Mouse (Mus musculus) forebrain, embryonic 16.5 days (tissue): ENCODE measurements around the gene Dzip1. TPM values are rescaled to one million over a fixed set of nuclear protein-coding genes. Genes with fewer than 3 reads are reported as not detected.

ENCODE experiments used
- ATAC-seq: fragments of 200-750 bp; cut with Nextera tagmentation; 2 replicates; pipeline ENCODE4 v1.8.0; 2017; ENCODE audit warnings: mild to moderate bottlenecking, moderate library complexity
- H3K27ac ChIP-seq: fragments of 300-500 bp; sonication (generic); 2 replicates; pipeline ENCODE4 v1.5.1; 2014; ENCODE audit warnings: low read length, control low read depth
- H3K27me3 ChIP-seq: fragments of 300-500 bp; sonication (generic); replicated peaks from 2 replicates; pipeline ENCODE4 v1.6.1; 2014; ENCODE audit warnings: low read length; ENCODE audit not compliant: control insufficient read depth, insufficient read depth
- H3K36me3 ChIP-seq: fragments of 300-500 bp; sonication (generic); 2 replicates; pipeline ENCODE4 v1.6.1; 2014; ENCODE audit not compliant: control insufficient read depth, insufficient read depth
- H3K4me1 ChIP-seq: fragments of 300-500 bp; sonication (generic); replicated peaks from 2 replicates; pipeline ENCODE4 v1.6.1; 2014; ENCODE audit warnings: low read length; ENCODE audit not compliant: control insufficient read depth, insufficient read depth
- H3K4me2 ChIP-seq: fragments of 300-500 bp; sonication (generic); 2 replicates; pipeline ENCODE4 v1.6.1; 2014; ENCODE audit warnings: mild to moderate bottlenecking, low read length, control low read depth
- H3K4me3 ChIP-seq: fragments of 300-500 bp; sonication (generic); replicated peaks from 2 replicates; pipeline ENCODE4 v1.5.1; 2014; ENCODE audit warnings: mild to moderate bottlenecking, low read length, control low read depth
- H3K9ac ChIP-seq: fragments of 300-500 bp; sonication (generic); replicated peaks from 2 replicates; pipeline ENCODE4 v1.6.1; 2014; ENCODE audit warnings: low read depth, low read length, control low read depth
- H3K9me3 ChIP-seq: fragments of 300-500 bp; sonication (generic); 2 replicates; pipeline ENCODE4 v1.6.1; 2016; ENCODE audit warnings: low read length; ENCODE audit not compliant: control insufficient read depth
- WGBS: fragments of 180-500 bp; shearing (Covaris S2); extraction: QIAGEN DNeasy Blood & Tissue Kit; methylation state at CpG from one replicate; pipeline ENCODE4 v1.1.7; 2014; 5-methylcytosine and 5-hydroxymethylcytosine counted together
- polyA plus RNA-seq: library from polyadenylated mRNA; unstranded; fragments of >200 nt; fragmentation: Nextera tagmentation; extraction: Ambion mirVana; gene quantifications from 2 replicates; pipeline ENCODE4 v1.2.1, GENCODE M21; 2015

Dzip1 gene
- polyA plus RNA-seq, 1 experiment from 2014 or later = 46.7 TPM

DNA sequence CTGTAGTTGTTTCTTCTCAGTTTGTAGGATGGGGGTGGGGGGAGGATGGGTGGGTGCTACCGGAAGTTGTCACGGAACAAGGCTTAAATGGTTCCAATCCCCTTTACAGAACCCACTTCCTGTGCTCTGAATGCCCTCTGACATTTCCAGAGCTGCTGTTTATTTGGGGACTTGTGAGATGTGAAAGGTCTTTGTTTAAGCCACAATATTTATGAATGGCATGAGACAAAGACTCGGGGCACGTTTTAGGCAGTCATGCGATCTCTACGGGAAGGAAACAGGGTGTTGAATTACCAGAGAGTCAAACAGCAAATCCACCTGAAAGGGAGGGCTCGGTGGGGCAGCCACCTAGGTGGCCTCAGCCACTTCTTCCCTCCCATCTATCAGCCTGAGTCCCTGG is 90.9 kb downstream of the Dzip1 start:
- Histone ChIP-seq H3K27me3 (no peaks in the 10 kb centered on the region), H3K9ac (no peak overlapping the region), H3K4me1 (no peaks in the 10 kb centered on the region), H3K9me3 (no peaks in the 10 kb centered on the region), H3K27ac (no peak overlapping the region), H3K4me3 (no peak overlapping the region), H3K4me2 (no peak overlapping the region), H3K36me3 (no peaks in the 10 kb centered on the region)
- WGBS = 2% methylated on average over 7 of the region's 7 CpGs
- ATAC-seq = no peak

GRCm38 (mm10) chr14:118833241-118833640 is 92.0 kb downstream of the Dzip1 start:
- WGBS = 81% methylated on average over 6 of the region's 6 CpGs
- H3K27ac ChIP-seq = no peak overlapping the region
- H3K4me2 ChIP-seq = no peak overlapping the region
- no peaks in the 10 kb centered on the region for H3K4me1 ChIP-seq
- no peak overlapping the region for H3K9ac ChIP-seq
- H3K4me3 ChIP-seq = no peak overlapping the region
- no peak for ATAC-seq
- H3K36me3 ChIP-seq = no peaks in the 10 kb centered on the region
- no peaks in the 10 kb centered on the region for H3K27me3 ChIP-seq
- H3K9me3 ChIP-seq = no peaks in the 10 kb centered on the region

- Histone ChIP-seq H3K36me3 (no peaks in the 10 kb centered on the region), H3K27ac (no peak overlapping the region), H3K27me3 (no peaks in the 10 kb centered on the region), H3K4me3 (no peak overlapping the region), H3K4me1 (0 out of 2 replicates have a peak, but pooled peaks cover 3% of the 10 kb centered on the region), H3K4me2 (no peak overlapping the region), H3K9ac (no peak overlapping the region), H3K9me3 (no peaks in the 10 kb centered on the region)
- ATAC-seq = no peak
- WGBS = 83% methylated on average over 4 of the region's 4 CpGs
Observed at GRCm38 (mm10) chr14:118831597-118831996, 93.7 kb downstream of the Dzip1 start.

GRCm38 (mm10) chr14:118829331-118830095 is 95.7 kb downstream of the Dzip1 start:
- Histone ChIP-seq H3K27me3 (no peaks in the 10 kb centered on the region), H3K4me2 (no peak overlapping the region), H3K27ac (no peak overlapping the region), H3K9me3 (no peaks in the 10 kb centered on the region), H3K36me3 (no peaks in the 10 kb centered on the region), H3K4me3 (no peak overlapping the region), H3K4me1 (0 out of 2 replicates have a peak, but pooled peaks cover 3% of the 10 kb centered on the region), H3K9ac (no peak overlapping the region)
- 90% methylated on average over 11 of the region's 11 CpGs for WGBS
- ATAC-seq = no peak

- H3K27ac ChIP-seq = no peak overlapping the region
Observed at GRCm38 (mm10) chr14:118827283-118827904, 97.9 kb downstream of the Dzip1 start.

GRCm38 (mm10) chr14:118826346-118826745 is 98.9 kb downstream of the Dzip1 start:
- no peak for ATAC-seq
- 0 out of 2 replicates have a peak, but pooled peaks cover 3% of the 10 kb centered on the region for H3K4me1 ChIP-seq
- H3K27ac ChIP-seq = no peak overlapping the region
- H3K4me3 ChIP-seq = no peak overlapping the region
- H3K4me2 ChIP-seq = no peak overlapping the region
- H3K9me3 ChIP-seq = no peaks in the 10 kb centered on the region
- H3K36me3 ChIP-seq = no peaks in the 10 kb centered on the region
- no peaks in the 10 kb centered on the region for H3K27me3 ChIP-seq
- 60% methylated on average over 8 of the region's 8 CpGs for WGBS
- no peak overlapping the region for H3K9ac ChIP-seq

More at GRCm38 (mm10) chr14:118827283-118827904, 97.9 kb downstream of the Dzip1 start:
- WGBS = 11% methylated on average over 7 of the region's 7 CpGs
- Histone ChIP-seq H3K4me2 (no peak overlapping the region), H3K9me3 (no peaks in the 10 kb centered on the region), H3K4me3 (no peak overlapping the region), H3K27me3 (no peaks in the 10 kb centered on the region), H3K9ac (no peak overlapping the region), H3K4me1 (0 out of 2 replicates have a peak, but pooled peaks cover 3% of the 10 kb centered on the region), H3K36me3 (no peaks in the 10 kb centered on the region)
- ATAC-seq = peak; percentile 26; the same call in 1 of the 2 replicates

Other genes starting within 250 kb of the Dzip1 start
- 1.2 and 1.4 TPM in 2 replicates for gene Abcc4, start 219.2 kb downstream of the Dzip1 start, polyA plus RNA-seq
- gene Cldn10, start 137.6 kb downstream of the Dzip1 start, polyA plus RNA-seq = 1.8 and 1.9 TPM in 2 replicates
- 19.4 and 23.5 TPM in 2 replicates for gene Dnajc3, start 12.5 kb upstream of the Dzip1 start, polyA plus RNA-seq
- 10.9 and 15.9 TPM in 2 replicates for gene Uggt2, start 174.0 kb upstream of the Dzip1 start, polyA plus RNA-seq
- gene Hs6st3, start 212.9 kb upstream of the Dzip1 start, polyA plus RNA-seq = 0.70 and 0.87 TPM in 2 replicates